Mouse (Mus musculus): ENCODE data around the gene Col4a3bp. TPM values are rescaled to one million over a fixed set of nuclear protein-coding genes. Genes with fewer than 3 reads are reported as not detected.

Gene Col4a3bp
- total and polyA plus RNA-seq, 2 experiments: 8.1 to 29.9 TPM

DNA sequence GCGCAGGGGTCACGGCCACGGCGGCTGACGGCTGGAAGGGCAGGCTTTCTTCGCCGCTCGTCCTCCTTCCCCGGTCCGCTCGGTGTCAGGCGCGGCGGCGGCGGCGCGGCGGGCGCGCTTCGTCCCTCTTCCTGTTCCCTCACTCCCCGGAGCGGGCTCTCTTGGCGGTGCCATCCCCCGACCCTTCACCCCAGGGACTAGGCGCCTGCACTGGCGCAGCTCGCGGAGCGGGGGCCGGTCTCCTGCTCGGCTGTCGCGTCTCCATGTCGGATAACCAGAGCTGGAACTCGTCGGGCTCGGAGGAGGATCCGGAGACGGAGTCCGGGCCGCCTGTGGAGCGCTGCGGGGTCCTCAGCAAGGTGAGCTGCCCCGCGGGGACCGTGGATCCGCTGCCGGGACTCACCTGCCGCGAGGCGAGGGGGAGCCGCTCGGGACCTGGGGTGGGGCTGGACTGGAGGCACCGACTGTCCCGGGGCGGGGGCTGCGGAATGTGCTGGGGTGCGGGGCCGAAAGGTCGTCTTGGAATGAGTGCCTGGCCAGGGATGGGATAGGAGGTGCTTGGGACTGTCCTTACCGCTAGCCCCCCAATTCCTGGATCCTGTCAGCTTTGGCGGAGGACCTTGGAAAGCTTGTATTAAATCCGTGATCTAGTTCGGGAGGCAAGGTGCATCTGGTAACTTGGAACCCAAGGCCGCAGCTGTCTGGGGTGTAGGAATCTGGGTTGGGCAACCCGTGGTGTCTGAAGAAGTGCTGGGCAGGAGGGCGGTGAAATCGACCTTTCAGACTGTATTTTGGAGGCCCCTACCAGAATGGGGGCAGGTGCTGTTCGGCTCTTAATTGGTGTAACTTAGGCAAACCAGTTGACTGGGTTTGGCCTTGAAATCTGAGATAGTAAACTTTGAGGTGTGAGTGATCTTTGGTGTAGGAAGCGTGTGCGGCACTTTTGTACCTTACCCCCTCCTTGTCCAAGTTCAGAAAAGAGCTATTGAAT, 778 bp downstream of the Col4a3bp start:
- peak overlapping the region; percentile 86 for H3K4me3 ChIP-seq (ENCODE audit: insufficient read depth, low read depth, low read length)
- H3K36me3 ChIP-seq (ENCODE audit: control insufficient read depth, insufficient read depth, low read length): no peaks in the 10 kb centered on the region
- peak overlapping the region; percentile 95 for H3K9ac ChIP-seq (ENCODE audit: low read depth, low read length)
- TF ChIP-seq CTCF (IDR thresholded peaks at IDR 0.05; ENCODE audit: low read depth, low read length): no peak
- TF ChIP-seq POLR2A (IDR thresholded peaks at IDR 0.05; ENCODE audit: extremely low read depth, insufficient read depth, low read length): no peak
- 1% methylated on average over 65 of the region's 73 CpGs for WGBS
- peaks cover 6% of the 10 kb centered on the region; the same call in 1 of the 2 replicates for H3K4me1 ChIP-seq (ENCODE audit: control insufficient read depth, insufficient read depth, low read length)
- peak; percentile 83 for DNase-seq (ENCODE audit: extremely low read depth, low read depth, low spot score)
- peak overlapping the region; percentile 80 for H3K27ac ChIP-seq (replicated peaks; ENCODE audit: insufficient read depth, low read depth, low read length)
- H3K27me3 ChIP-seq (ENCODE audit: control insufficient read depth, insufficient read depth, low read length): no peaks in the 10 kb centered on the region
- H3K79me2 ChIP-seq (ENCODE audit: control insufficient read depth, insufficient read depth, low read length): peaks cover 26% of the 10 kb centered on the region; the same call in 1 of the 2 replicates

DNA sequence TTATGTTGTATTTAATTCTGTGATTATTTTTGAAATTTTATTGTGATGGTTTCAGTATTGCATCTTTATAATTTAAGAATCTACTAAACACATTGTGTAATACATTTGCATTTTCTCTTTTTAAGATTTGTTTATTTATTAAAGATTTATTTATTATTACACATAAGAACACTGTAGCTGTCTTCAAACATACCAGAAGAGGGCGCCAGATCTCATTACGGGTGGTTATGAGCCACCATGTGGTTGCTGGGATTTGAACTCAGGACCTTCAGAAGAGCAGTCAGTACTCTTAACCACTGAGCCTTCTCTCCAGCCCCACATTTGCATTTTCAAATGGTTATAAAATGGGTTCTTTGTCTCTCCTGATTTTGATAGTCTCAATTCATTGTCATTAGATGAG, 2.1 kb downstream of the Col4a3bp start:
- Histone ChIP-seq H3K27ac (replicated peaks; ENCODE audit: insufficient read depth, low read depth, low read length) (no peak overlapping the region), H3K27me3 (ENCODE audit: control insufficient read depth, insufficient read depth, low read length) (no peaks in the 10 kb centered on the region), H3K4me3 (ENCODE audit: insufficient read depth, low read depth, low read length) (no peak overlapping the region), H3K9ac (ENCODE audit: low read depth, low read length) (no peak overlapping the region), H3K36me3 (ENCODE audit: control insufficient read depth, insufficient read depth, low read length) (peaks cover under 1% of the 10 kb centered on the region; the same call in 1 of the 2 replicates), H3K79me2 (ENCODE audit: control insufficient read depth, insufficient read depth, low read length) (peaks cover 27% of the 10 kb centered on the region; the same call in 1 of the 2 replicates), H3K4me1 (ENCODE audit: control insufficient read depth, insufficient read depth, low read length) (peaks cover 6% of the 10 kb centered on the region; the same call in 1 of the 2 replicates)
- DNase-seq (ENCODE audit: extremely low read depth, low read depth, low spot score): no peak
- TF ChIP-seq CTCF (IDR thresholded peaks at IDR 0.05; ENCODE audit: low read depth, low read length) (no peak), POLR2A (IDR thresholded peaks at IDR 0.05; ENCODE audit: extremely low read depth, insufficient read depth, low read length) (no peak)
- 69% methylated on average over 2 of the region's 2 CpGs for WGBS

- Histone ChIP-seq H3K79me2 (ENCODE audit: control insufficient read depth, insufficient read depth, low read length) (peaks cover 25% of the 10 kb centered on the region; the same call in 1 of the 2 replicates), H3K4me1 (ENCODE audit: control insufficient read depth, insufficient read depth, low read length) (peaks cover 6% of the 10 kb centered on the region; the same call in 1 of the 2 replicates), H3K9ac (ENCODE audit: low read depth, low read length) (no peak overlapping the region), H3K4me3 (ENCODE audit: insufficient read depth, low read depth, low read length) (no peak overlapping the region), H3K27ac (replicated peaks; ENCODE audit: insufficient read depth, low read depth, low read length) (no peak overlapping the region), H3K27me3 (ENCODE audit: control insufficient read depth, insufficient read depth, low read length) (no peaks in the 10 kb centered on the region), H3K36me3 (ENCODE audit: control insufficient read depth, insufficient read depth, low read length) (peaks cover 2% of the 10 kb centered on the region; the same call in 1 of the 2 replicates)
- WGBS: 9% methylated on average over 1 of the region's 1 CpGs
- TF ChIP-seq CTCF (IDR thresholded peaks at IDR 0.05; ENCODE audit: low read depth, low read length): no peak
- no peak for DNase-seq (ENCODE audit: extremely low read depth, low read depth, low spot score)
Observed at GRCm38 (mm10) chr13:96547250-96547649, 4.8 kb downstream of the Col4a3bp start.

GRCm38 (mm10) chr13:96547941-96548340, 5.5 kb downstream of the Col4a3bp start:
- H3K4me3 ChIP-seq (ENCODE audit: insufficient read depth, low read depth, low read length): no peak overlapping the region
- 39% methylated on average over 4 of the region's 4 CpGs for WGBS
- TF ChIP-seq CTCF (IDR thresholded peaks at IDR 0.05; ENCODE audit: low read depth, low read length): no peak
- TF ChIP-seq POLR2A (IDR thresholded peaks at IDR 0.05; ENCODE audit: extremely low read depth, insufficient read depth, low read length): no peak
- H3K27me3 ChIP-seq (ENCODE audit: control insufficient read depth, insufficient read depth, low read length): no peaks in the 10 kb centered on the region
- peaks cover 22% of the 10 kb centered on the region; the same call in 1 of the 2 replicates for H3K79me2 ChIP-seq (ENCODE audit: control insufficient read depth, insufficient read depth, low read length)
- peaks cover 2% of the 10 kb centered on the region; the same call in 1 of the 2 replicates for H3K36me3 ChIP-seq (ENCODE audit: control insufficient read depth, insufficient read depth, low read length)
- DNase-seq (ENCODE audit: extremely low read depth, low read depth, low spot score): peak; percentile 36
- no peak overlapping the region for H3K27ac ChIP-seq (replicated peaks; ENCODE audit: insufficient read depth, low read depth, low read length)
- no peak overlapping the region for H3K9ac ChIP-seq (ENCODE audit: low read depth, low read length)
- peaks cover 6% of the 10 kb centered on the region; the same call in 1 of the 2 replicates for H3K4me1 ChIP-seq (ENCODE audit: control insufficient read depth, insufficient read depth, low read length)

GRCm38 (mm10) chr13:96555099-96555498, 12.7 kb downstream of the Col4a3bp start:
- Histone ChIP-seq H3K4me1 (ENCODE audit: control insufficient read depth, insufficient read depth, low read length) (no peaks in the 10 kb centered on the region; the same call in 1 of the 2 replicates), H3K27me3 (ENCODE audit: control insufficient read depth, insufficient read depth, low read length) (no peaks in the 10 kb centered on the region), H3K79me2 (ENCODE audit: control insufficient read depth, insufficient read depth, low read length) (peaks cover 11% of the 10 kb centered on the region; the same call in 1 of the 2 replicates), H3K36me3 (ENCODE audit: control insufficient read depth, insufficient read depth, low read length) (no peaks in the 10 kb centered on the region; the same call in 1 of the 2 replicates), H3K27ac (replicated peaks; ENCODE audit: insufficient read depth, low read depth, low read length) (no peak overlapping the region), H3K4me3 (ENCODE audit: insufficient read depth, low read depth, low read length) (no peak overlapping the region), H3K9ac (ENCODE audit: low read depth, low read length) (no peak overlapping the region)
- WGBS: 95% methylated on average over 3 of the region's 3 CpGs
- TF ChIP-seq POLR2A (IDR thresholded peaks at IDR 0.05; ENCODE audit: extremely low read depth, insufficient read depth, low read length) (no peak), CTCF (IDR thresholded peaks at IDR 0.05; ENCODE audit: low read depth, low read length) (no peak)
- no peak for DNase-seq (ENCODE audit: extremely low read depth, low read depth, low spot score)
